Mouse (Mus musculus) CH12.LX (cell line): ENCODE measurements around the gene Thsd4. TPM values are rescaled to one million over a fixed set of nuclear protein-coding genes. Genes with fewer than 3 reads are reported as not detected.

ENCODE experiments used
- DNase-seq: peaks from one replicate; pipeline ENCODE4 v3.0.0-alpha.2; 2013; ENCODE audit errors: extremely low read depth
- H3K27ac ChIP-seq: 2 replicates; pipeline ENCODE4 v1.5.1; 2012; ENCODE audit warnings: low read depth, mild to moderate bottlenecking, control low read depth, moderate library complexity; ENCODE audit not compliant: insufficient read depth
- H3K27me3 ChIP-seq: replicated peaks from 2 replicates; pipeline ENCODE3; 2012; ENCODE audit warnings: inconsistent platforms
- H3K36me3 ChIP-seq, 2 experiments: replicated peaks in 1 of 2; 2 replicates each; pipeline versions ENCODE3 to v1.6.1; 2012; ENCODE audit warnings: inconsistent platforms in 1 of 2, low read length in 1 of 2, mild to moderate bottlenecking in 1 of 2, mixed read lengths in 1 of 2, moderate library complexity in 1 of 2; ENCODE audit not compliant: control insufficient read depth in 1 of 2, insufficient read depth in 1 of 2
- H3K4me1 ChIP-seq, 2 experiments: 2 replicates each; pipeline ENCODE4 v1.6.1; 2012; ENCODE audit warnings: inconsistent platforms in 1 of 2, moderate library complexity in 1 of 2; ENCODE audit not compliant: insufficient read depth in 2 of 2, control insufficient read depth in 1 of 2
- H3K4me2 ChIP-seq: 2 replicates; pipeline ENCODE4 v1.6.1; 2012; ENCODE audit warnings: low read depth, mild to moderate bottlenecking, control low read depth; ENCODE audit not compliant: poor library complexity, insufficient read depth, severe bottlenecking
- H3K4me3 ChIP-seq, 3 experiments: fragments of 150-350 bp in 1 of 3; sonication (generic) in 1 of 3; replicated peaks in 1 of 3; 2 replicates each; pipeline versions ENCODE3 to v1.5.1; 2011 to 2012; ENCODE audit warnings: low read depth in 2 of 3, low read length in 2 of 3, mild to moderate bottlenecking in 2 of 3, moderate library complexity in 2 of 3, control low read depth in 1 of 3, improper control_type of control experiment in 1 of 3, inconsistent platforms in 1 of 3, mixed read lengths in 1 of 3; ENCODE audit not compliant: poor library complexity in 1 of 3
- H3K79me2 ChIP-seq: replicated peaks from 2 replicates; pipeline ENCODE4 v1.6.1; 2012; ENCODE audit warnings: mild to moderate bottlenecking, moderate library complexity; ENCODE audit not compliant: control insufficient read depth, poor library complexity, insufficient read depth, severe bottlenecking; ENCODE audit errors: extremely low read depth
- H3K9ac ChIP-seq: 2 replicates; pipeline ENCODE4 v1.6.1; 2012; ENCODE audit warnings: low read depth, mild to moderate bottlenecking, control low read depth, moderate library complexity; ENCODE audit not compliant: insufficient read depth
- H3K9me3 ChIP-seq: replicated peaks from 2 replicates; pipeline ENCODE3; 2012; ENCODE audit warnings: low read length, inconsistent platforms, mixed read lengths
- BHLHE40 ChIP-seq: IDR thresholded peaks from 2 replicates; pipeline ENCODE4 v1.6.1; 2011; ENCODE audit warnings: mild to moderate bottlenecking, low read depth, low read length, improper control_type of control experiment
- CHD1 ChIP-seq: IDR thresholded peaks from 2 replicates; pipeline ENCODE4 v1.6.1; 2012; ENCODE audit warnings: low read depth, low read length, improper control_type of control experiment, inconsistent platforms
- ELF1 ChIP-seq: IDR thresholded peaks from 2 replicates; pipeline ENCODE4 v1.6.1; 2014; ENCODE audit warnings: low read depth, mild to moderate bottlenecking, inconsistent platforms, low read length, improper control_type of control experiment
- EP300 ChIP-seq: IDR thresholded peaks from 2 replicates; pipeline ENCODE4 v1.6.1; 2011; ENCODE audit warnings: low read length, improper control_type of control experiment
- ETS1 ChIP-seq: conservative IDR thresholded peaks from 2 replicates; pipeline ENCODE4 v1.6.1; 2012; ENCODE audit warnings: low read depth, mild to moderate bottlenecking, inconsistent platforms, low read length, improper control_type of control experiment, moderate library complexity
- GABPA ChIP-seq: IDR thresholded peaks from 2 replicates; pipeline ENCODE4 v1.6.1; 2012; ENCODE audit warnings: low read depth, low read length, improper control_type of control experiment, inconsistent platforms; ENCODE audit not compliant: insufficient replicate concordance
- IRF4 ChIP-seq: IDR thresholded peaks from 2 replicates; pipeline ENCODE4 v1.6.1; 2014; ENCODE audit warnings: low read depth, mild to moderate bottlenecking, inconsistent platforms, low read length, improper control_type of control experiment
- JUN ChIP-seq: IDR thresholded peaks from 2 replicates; pipeline ENCODE4 v1.6.1; 2011; ENCODE audit warnings: low read depth, mild to moderate bottlenecking, low read length, improper control_type of control experiment, moderate library complexity; ENCODE audit not compliant: insufficient read depth
- MEF2A ChIP-seq: IDR thresholded peaks from 2 replicates; pipeline ENCODE4 v1.6.1; 2014; ENCODE audit warnings: low read depth, mild to moderate bottlenecking, inconsistent platforms, low read length, improper control_type of control experiment, borderline replicate concordance
- MXI1 ChIP-seq: IDR thresholded peaks from 2 replicates; pipeline ENCODE4 v1.6.1; 2011; ENCODE audit warnings: mild to moderate bottlenecking, low read depth, low read length, improper control_type of control experiment
- NELFE ChIP-seq: IDR thresholded peaks from 2 replicates; pipeline ENCODE4 v1.6.1; 2011; ENCODE audit warnings: low read depth, low read length, improper control_type of control experiment
- NRF1 ChIP-seq: IDR thresholded peaks from 2 replicates; pipeline ENCODE4 v1.6.1; 2014; ENCODE audit warnings: low read depth, mild to moderate bottlenecking, inconsistent platforms, low read length, improper control_type of control experiment, moderate library complexity
- TBP ChIP-seq: conservative IDR thresholded peaks from 2 replicates; pipeline ENCODE4 v1.6.1; 2011; ENCODE audit warnings: low read depth, low read length, improper control_type of control experiment
- UBTF ChIP-seq: IDR thresholded peaks from 2 replicates; pipeline ENCODE4 v1.6.1; 2012; ENCODE audit warnings: low read depth, mild to moderate bottlenecking, inconsistent platforms, low read length, improper control_type of control experiment, moderate library complexity
- ZC3H11A ChIP-seq: IDR thresholded peaks from 2 replicates; pipeline ENCODE4 v1.6.1; 2012; ENCODE audit warnings: low read depth, mild to moderate bottlenecking, inconsistent platforms, low read length, improper control_type of control experiment
- ZKSCAN1 ChIP-seq: IDR thresholded peaks from 2 replicates; pipeline ENCODE4 v1.6.1; 2012; ENCODE audit warnings: low read depth, inconsistent platforms, low read length, improper control_type of control experiment, borderline replicate concordance
- ZNF384 ChIP-seq: IDR thresholded peaks from 2 replicates; pipeline ENCODE4 v1.6.1; 2012; ENCODE audit warnings: low read depth, low read length, improper control_type of control experiment, inconsistent platforms
- dilution Hi-C: fragments of 300-500 bp; cut with MboI; formaldehyde crosslinking; loops from 2 replicates; pipeline ENCODE4 v1.14.3; 2020; ENCODE audit warnings: low sequenced_read_pairs; ENCODE audit not compliant: extremely low pct_unique_long_range_greater_than_20kb, extremely low pct_ligation_motif_present
- in situ Hi-C: fragments of 300-500 bp; cut with MboI; formaldehyde crosslinking; loops from 3 replicates; pipeline ENCODE4 v1.14.3; 2019; ENCODE audit warnings: low sequenced_read_pairs, low pct_ligation_motif_present, low pct_unique_long_range_greater_than_20kb, mixed read lengths
- polyA plus RNA-seq: library from polyadenylated mRNA; unstranded; fragments of >175 nt; gene quantifications from 2 replicates; pipeline ENCODE4 v1.2.1, GENCODE M21; 2012; ENCODE audit warnings: low read depth; ENCODE audit not compliant: insufficient read length
- total RNA-seq, 2 experiments: library from RNA; depleted of rRNA; stranded (reverse); fragments of 300-350 nt in 1 of 2; fragments of >200 nt in 1 of 2; gene quantifications; 2 replicates each; pipeline ENCODE4 v1.2.3; 2012 to 2014

The Thsd4 gene
- total and polyA plus RNA-seq, 3 experiments = not detected

GRCm38 (mm10) chr9:60543422-60544015 is 21.7 kb upstream of the Thsd4 start:
- H3K27ac ChIP-seq = no peak overlapping the region
- no peaks in the 10 kb centered on the region for H3K36me3 ChIP-seq
- H3K9me3 ChIP-seq = no peaks in the 10 kb centered on the region
- no peaks in the 10 kb centered on the region for H3K4me1 ChIP-seq
- DNase-seq = no peak
- H3K79me2 ChIP-seq = no peaks in the 10 kb centered on the region
- dilution Hi-C loops = no loop called here
- H3K27me3 ChIP-seq = no peaks in the 10 kb centered on the region
- H3K4me2 ChIP-seq = no peak overlapping the region
- no peak overlapping the region for H3K4me3 ChIP-seq
- no peak overlapping the region for H3K9ac ChIP-seq
- in situ Hi-C loops = no loop called here
- TF ChIP-seq ETS1 (no peak), ZKSCAN1 (no peak), CHD1 (no peak), MXI1 (no peak), EP300 (no peak), NRF1 (no peak), ZC3H11A (no peak), BHLHE40 (no peak)

DNA sequence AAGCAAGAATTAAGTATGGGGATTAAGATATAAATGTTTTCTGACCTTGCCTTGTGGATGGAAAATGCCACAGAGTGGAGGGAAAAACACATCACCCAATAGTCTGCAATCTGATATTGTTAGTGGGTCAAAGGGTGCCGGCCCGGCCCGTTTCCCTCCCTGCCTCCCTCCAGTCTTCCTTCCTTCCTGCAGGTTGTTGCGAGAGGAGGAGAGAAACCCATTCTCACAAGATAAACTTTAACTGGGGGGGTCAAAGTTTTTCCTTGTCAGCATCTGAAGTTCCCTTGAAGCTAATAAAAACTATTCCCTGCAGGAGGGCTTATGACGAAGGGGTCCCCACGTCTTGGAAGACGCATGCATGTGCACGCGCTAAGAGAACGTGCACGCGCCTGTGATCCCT is 8.5 kb upstream of the Thsd4 start:
- Histone ChIP-seq H3K79me2 (no peaks in the 10 kb centered on the region), H3K9me3 (no peaks in the 10 kb centered on the region), H3K36me3 (no peaks in the 10 kb centered on the region), H3K9ac (no peak overlapping the region), H3K4me1 (peaks cover 0 to 21% of the 10 kb centered on the region in 2 experiments; a peak in 2 of 4 replicates), H3K27ac (no peak overlapping the region), H3K4me2 (no peak overlapping the region), H3K4me3 (no peak overlapping the region), H3K27me3 (no peaks in the 10 kb centered on the region)
- DNase-seq = no peak
- TF ChIP-seq GABPA (no peak), IRF4 (no peak), ELF1 (no peak), NELFE (no peak), ZNF384 (no peak), MEF2A (no peak), TBP (no peak), UBTF (no peak), EP300 (no peak), JUN (no peak)
- dilution Hi-C loops (no loop called here), in situ Hi-C loops (no loop called here)
